Mouse (Mus musculus): Measurements from ENCODE around the gene Hamp.
"Not testable (repeated sequence)": the region's sequence is repeated elsewhere in the genome, so short reads cannot be mapped to it uniquely, and the experiment has no call there.

DNA sequence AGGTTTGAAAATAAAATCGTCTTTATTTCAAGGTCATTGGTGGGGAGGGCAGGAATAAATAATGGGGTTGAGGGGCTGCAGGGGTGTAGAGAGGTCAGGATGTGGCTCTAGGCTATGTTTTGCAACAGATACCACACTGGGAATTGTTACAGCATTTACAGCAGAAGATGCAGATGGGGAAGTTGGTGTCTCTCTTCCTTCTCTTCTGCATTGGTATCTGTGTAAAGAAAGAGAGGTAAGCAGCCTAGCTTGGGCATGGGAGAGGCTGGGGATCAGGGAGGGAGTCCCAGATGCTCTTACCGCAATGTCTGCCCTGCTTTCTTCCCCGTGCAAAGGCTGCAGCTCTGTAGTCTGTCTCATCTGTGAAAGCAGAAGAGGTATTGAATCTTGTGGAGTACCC lies 1.5 kb downstream of the Hamp start:
- not testable (repeated sequence) for TF ChIP-seq EP300, CTCF (IDR thresholded peaks at IDR 0.05)
